Mouse (Mus musculus) small intestine, adult 2 months (tissue): ENCODE data around the gene Dazap1. TPM values are rescaled to one million over a fixed set of nuclear protein-coding genes. Genes with fewer than 3 reads are reported as not detected.

ENCODE experiments used
- H3K27ac ChIP-seq: fragments of 200-500 bp; 2 replicates; pipeline ENCODE4 v1.5.1; 2012; ENCODE audit warnings: low read depth, low read length, control low read depth, inconsistent platforms; ENCODE audit not compliant: insufficient read depth
- H3K27me3 ChIP-seq: fragments of 200-500 bp; 2 replicates; pipeline ENCODE4 v1.6.1; 2012; ENCODE audit warnings: mild to moderate bottlenecking, moderate library complexity, low read length, inconsistent platforms; ENCODE audit not compliant: control insufficient read depth, insufficient read depth
- H3K36me3 ChIP-seq: fragments of 200-500 bp; 2 replicates; pipeline ENCODE4 v1.6.1; 2012; ENCODE audit warnings: mild to moderate bottlenecking, low read length, control low read depth, inconsistent platforms; ENCODE audit not compliant: control insufficient read depth, insufficient read depth
- H3K4me1 ChIP-seq: fragments of 200-500 bp; 2 replicates; pipeline ENCODE4 v1.6.1; 2012; ENCODE audit warnings: low read length, inconsistent platforms, mixed read lengths; ENCODE audit not compliant: control insufficient read depth, insufficient read depth, insufficient read length
- H3K4me3 ChIP-seq: fragments of 200-500 bp; 2 replicates; pipeline ENCODE4 v1.5.1; 2012; ENCODE audit warnings: low read depth, mild to moderate bottlenecking, control low read depth, inconsistent platforms, low read length, moderate library complexity
- CTCF ChIP-seq: fragments of 200-500 bp; IDR thresholded peaks from 2 replicates; pipeline ENCODE4 v1.5.1; 2012; ENCODE audit warnings: low read depth, mild to moderate bottlenecking, control low read depth, inconsistent platforms, low read length, moderate library complexity, mixed read lengths; ENCODE audit not compliant: insufficient replicate concordance, insufficient read length; ENCODE audit errors: extremely low read depth
- POLR2A ChIP-seq: fragments of 200-500 bp; IDR thresholded peaks from 2 replicates; pipeline ENCODE4 v1.6.1; 2012; ENCODE audit warnings: low read depth, mild to moderate bottlenecking, control low read depth, inconsistent platforms, low read length, moderate library complexity
- WGBS: fragments of 180-500 bp; shearing (Covaris S2); methylation state at CpG from one replicate; pipeline ENCODE4 v1.1.7; 2018; 5-methylcytosine and 5-hydroxymethylcytosine counted together
- polyA plus RNA-seq: library from polyadenylated mRNA; depleted of rRNA; stranded (reverse); fragments of >200 nt; gene quantifications from 2 replicates; pipeline ENCODE4 v1.2.3, GENCODE M21; 2012

Gene Dazap1
- polyA plus RNA-seq, 1 experiment: 89.3 TPM

DNA sequence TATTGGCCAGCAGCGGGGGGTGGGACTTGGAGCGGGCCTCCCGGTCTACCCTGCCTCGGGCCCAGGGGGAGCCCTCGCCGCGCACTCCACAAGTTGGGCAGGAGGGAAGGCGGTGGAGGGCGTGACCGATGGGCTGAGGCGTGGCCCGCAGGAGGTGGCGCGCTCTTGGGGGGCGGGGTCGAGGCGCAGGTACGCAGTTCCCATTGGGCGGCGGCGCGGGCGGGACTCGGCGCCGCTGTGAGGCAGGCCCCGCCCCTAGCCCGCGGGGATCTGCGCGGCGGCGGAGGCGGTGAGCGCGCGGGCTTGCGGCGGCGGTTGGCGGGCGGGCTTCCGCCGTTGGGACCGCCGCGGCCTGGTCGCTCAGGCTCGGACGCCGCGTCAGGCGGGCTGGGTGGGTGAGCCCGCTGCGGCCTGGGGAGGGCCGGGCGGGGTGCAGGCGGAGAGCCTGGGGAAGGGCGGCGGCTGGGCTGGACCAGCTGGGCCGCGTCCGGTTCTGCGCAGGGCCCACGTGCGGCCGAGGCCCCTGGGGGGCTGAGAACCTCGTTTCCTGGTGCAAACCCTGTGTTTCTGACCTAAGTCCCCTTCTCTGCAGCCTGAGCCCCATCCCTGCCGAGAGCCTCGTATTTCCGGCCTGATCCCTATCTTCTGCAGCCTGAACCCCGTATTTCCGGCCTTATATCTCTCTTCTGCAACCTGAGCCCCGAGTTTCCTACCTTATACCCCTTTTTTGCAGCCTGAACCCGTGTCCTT, 34.7 kb upstream of the Dazap1 start, which contains the start of gene Mum1:
Gene Mum1, plus strand, starts transcription at position 19 of the 750 bp plus-strand sequence.
- Histone ChIP-seq H3K4me1 (peaks cover 9% of the 10 kb centered on the region), H3K27me3 (no peaks in the 10 kb centered on the region), H3K4me3 (peak within 1 kb of the TSS; percentile 83), H3K36me3 (peaks cover 16% of the 10 kb centered on the region), H3K27ac (peak within 1 kb of the TSS; percentile 74)
- under 1% methylated on average over 74 of the region's 75 CpGs for WGBS
- TF ChIP-seq POLR2A: no peak; the same call in none of the 2 replicates
- TF ChIP-seq CTCF: peak; percentile 38; the same call in 1 of the 2 replicates

DNA sequence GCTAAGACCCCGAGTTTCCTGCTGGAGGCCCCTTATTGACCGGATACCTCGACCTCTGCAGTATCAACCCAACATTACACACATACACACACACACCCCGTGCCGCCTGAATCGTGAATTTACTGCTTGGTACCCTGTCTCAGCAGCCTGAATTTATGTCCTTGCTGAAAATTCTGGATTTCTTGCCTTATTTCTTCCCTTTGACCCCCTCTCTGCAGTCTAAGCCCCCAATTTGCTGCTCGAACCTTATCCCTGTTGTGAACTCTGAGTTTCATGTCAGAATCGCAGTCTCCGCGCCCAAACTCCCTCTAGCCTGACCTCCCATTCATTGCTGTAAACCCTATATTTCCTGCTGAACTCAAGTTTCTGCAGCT, 34.1 kb upstream of the Dazap1 start:
- no peak for TF ChIP-seq CTCF
- TF ChIP-seq POLR2A: no peak
- Histone ChIP-seq H3K27me3 (no peaks in the 10 kb centered on the region), H3K27ac (0 out of 2 replicates have a peak overlapping the region, but pooled peaks have one; percentile 12), H3K4me3 (peak overlapping the region; percentile 83), H3K36me3 (peaks cover 18% of the 10 kb centered on the region), H3K4me1 (peaks cover 9% of the 10 kb centered on the region)
- WGBS: 3% methylated on average over 10 of the region's 10 CpGs

DNA sequence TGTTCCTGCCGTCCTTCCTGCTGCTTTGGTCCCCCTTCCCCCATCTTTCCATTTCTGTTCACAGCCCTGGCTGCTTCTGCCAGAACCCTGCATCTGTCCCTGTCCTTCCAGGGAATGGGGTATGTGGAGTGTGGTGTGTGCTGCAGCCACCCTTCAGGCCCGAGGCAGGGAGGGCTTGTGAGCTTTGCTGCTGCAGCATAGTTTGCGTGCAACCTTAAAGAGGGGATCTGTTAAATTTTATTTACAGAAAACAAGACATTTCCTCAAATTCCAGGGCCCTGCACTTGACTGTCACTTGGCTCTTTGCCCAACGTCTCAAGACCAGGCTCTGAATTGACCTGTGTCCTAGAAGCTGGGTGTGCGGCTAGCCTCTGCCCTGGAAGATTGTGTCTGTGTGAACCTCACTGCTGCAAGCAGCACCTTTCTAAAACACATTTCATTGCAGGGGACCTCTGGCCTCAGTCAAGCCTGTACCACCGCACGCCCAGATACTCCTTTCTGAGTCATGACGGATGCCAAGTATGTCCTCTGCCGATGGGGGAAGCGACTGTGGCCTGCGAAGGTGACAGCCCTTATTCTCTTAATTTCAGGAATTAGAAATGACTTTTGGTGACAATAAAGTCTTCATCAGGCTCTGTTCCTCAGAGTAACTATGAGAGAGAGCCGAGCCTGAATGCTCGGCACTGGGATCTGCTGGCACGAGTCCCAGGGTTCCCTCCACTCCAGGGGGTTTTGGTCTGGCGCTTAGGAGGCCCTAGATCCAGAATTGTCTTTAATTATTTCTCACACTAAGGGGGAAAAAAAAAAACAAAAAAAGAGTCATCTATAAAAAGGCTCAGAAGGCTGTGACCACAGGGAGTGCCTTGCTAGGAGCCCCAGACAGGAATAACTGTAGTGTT, 33.2 kb upstream of the Dazap1 start:
- WGBS: 66% methylated on average over 15 of the region's 15 CpGs
- Histone ChIP-seq H3K27me3 (no peaks in the 10 kb centered on the region), H3K36me3 (peaks cover 27% of the 10 kb centered on the region), H3K4me3 (no peak overlapping the region), H3K4me1 (peaks cover 9% of the 10 kb centered on the region), H3K27ac (no peak overlapping the region)
- TF ChIP-seq CTCF: no peak
- TF ChIP-seq POLR2A: no peak

DNA sequence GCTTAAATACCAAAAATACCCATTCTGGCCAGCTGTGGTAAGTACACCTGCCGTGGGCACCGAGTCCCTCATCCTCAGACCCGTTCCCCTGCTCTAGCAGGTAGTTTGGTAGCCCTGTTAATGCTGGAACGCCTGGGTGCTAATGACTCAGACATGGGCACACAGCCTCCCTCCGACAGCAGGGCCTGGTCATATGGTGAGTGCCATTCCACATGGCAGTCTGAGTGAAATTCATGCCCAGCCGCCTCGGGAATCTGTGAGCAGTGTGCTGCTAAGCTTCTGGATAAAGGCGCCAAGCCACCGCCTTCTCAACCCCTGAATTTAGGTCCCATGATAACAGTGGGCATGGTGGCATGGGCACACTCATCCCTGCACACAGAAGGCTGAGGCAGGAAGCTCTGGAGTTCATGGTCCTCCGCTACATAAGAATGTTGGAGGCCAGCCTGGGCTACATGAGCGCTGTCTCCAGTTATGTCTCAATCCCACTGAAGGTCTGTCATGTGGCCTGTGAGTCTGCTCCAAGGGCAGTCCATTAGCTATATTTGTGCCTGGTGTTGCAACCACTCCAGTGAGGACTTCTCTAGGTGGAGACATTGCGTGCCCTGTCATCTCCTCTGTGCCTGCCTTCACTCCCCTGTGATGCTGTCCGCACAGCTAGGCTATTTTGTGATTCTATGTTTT, 25.0 kb upstream of the Dazap1 start:
- H3K27me3 ChIP-seq: no peaks in the 10 kb centered on the region
- H3K27ac ChIP-seq: no peak overlapping the region
- TF ChIP-seq CTCF (no peak), POLR2A (no peak)
- WGBS: 95% methylated on average over 13 of the region's 13 CpGs
- H3K36me3 ChIP-seq: peaks cover 72% of the 10 kb centered on the region
- H3K4me1 ChIP-seq: peaks cover 5% of the 10 kb centered on the region; the same call in 1 of the 2 replicates
- no peak overlapping the region for H3K4me3 ChIP-seq

DNA sequence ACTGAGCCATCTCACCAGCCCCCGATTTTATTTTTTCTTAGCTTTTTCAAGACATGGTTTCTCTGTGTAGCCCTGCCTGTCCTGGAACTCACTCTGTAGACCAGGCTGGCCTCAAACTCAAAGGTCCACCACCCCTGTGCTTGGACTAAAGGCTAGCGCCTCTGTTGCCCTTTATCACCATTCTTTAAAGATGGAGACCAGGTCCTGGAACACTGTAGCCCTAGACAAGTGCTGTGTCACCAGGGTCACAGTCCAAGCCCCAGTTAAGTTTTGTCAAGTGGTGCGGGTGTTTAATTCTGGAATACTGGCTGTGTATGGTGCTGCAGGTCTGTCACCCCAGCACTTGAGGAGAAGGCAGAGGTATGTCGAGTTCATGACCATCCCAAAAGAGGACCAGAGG, 24.3 kb upstream of the Dazap1 start:
- TF ChIP-seq CTCF: no peak
- TF ChIP-seq POLR2A: no peak
- Histone ChIP-seq H3K27ac (no peak overlapping the region), H3K27me3 (no peaks in the 10 kb centered on the region), H3K4me3 (no peak overlapping the region), H3K4me1 (peaks cover 5% of the 10 kb centered on the region; the same call in 1 of the 2 replicates), H3K36me3 (peaks cover 74% of the 10 kb centered on the region)
- WGBS: 91% methylated on average over 4 of the region's 4 CpGs

DNA sequence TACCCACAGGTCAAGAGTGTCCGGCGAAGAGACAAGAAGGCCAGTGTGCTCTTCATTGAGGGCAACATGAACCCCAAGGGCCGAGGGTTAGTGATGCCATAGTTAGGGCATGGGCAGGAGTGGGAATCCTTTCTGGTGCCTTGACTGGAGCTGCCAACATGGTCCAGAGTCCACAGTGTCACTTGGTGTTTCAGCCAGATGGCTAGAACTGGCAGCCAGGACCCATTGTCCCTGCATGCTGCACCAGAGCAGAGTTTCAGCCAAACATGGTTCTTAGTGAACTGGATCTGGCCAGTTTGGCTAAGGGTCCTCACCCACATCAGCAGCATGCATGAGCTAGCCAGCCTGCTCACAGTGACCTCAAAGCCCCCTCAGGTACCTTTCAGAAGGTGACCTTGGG, 23.0 kb upstream of the Dazap1 start:
- Histone ChIP-seq H3K36me3 (peaks cover 69% of the 10 kb centered on the region), H3K27me3 (no peaks in the 10 kb centered on the region), H3K27ac (no peak overlapping the region), H3K4me1 (peaks cover 5% of the 10 kb centered on the region; the same call in 1 of the 2 replicates), H3K4me3 (no peak overlapping the region)
- WGBS: 90% methylated on average over 3 of the region's 3 CpGs
- no peak for TF ChIP-seq CTCF
- no peak for TF ChIP-seq POLR2A
